In the genomic region with DNA sequence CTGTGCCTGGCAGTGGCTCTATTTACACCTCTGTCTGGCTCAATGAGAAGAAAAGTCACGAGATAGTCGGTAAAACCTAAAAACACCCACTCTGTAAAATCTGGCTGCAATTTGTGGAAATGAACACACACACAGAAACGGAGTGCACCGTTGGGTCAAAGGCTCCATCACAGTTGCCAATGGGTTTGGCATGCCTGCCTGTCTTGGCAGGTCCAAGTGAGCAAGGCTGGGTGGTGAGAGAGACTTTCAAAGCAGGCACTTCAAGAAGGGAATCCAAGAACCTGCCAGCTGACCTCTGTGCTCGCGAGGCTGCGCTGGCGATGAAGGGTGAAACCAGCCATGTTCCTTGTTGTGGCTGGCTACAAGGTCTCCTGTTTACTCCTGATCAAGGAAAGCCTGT, we compare ENCODE assay signal across 12 mouse cellular contexts.
DNase-seq lines count a peak whose midpoint lies in the region; ATAC-seq lines count a peak whose summit lies in the region.
"Had no signal": no experiment of that assay in that cellular context is flagged by ENCODE, and none has a peak within 500 bp of the region (broad histone marks: within the 10 kb centered on the region; RNA-seq: fewer than 3 reads in every experiment).

No protein-coding gene starts in this region.

- peaks cover 7% of the 10 kb centered on the region for H3K4me1 ChIP-seq in limb, embryonic 12.5 days (replicated peaks)
- peaks cover 12% of the 10 kb centered on the region for H3K4me1 ChIP-seq in limb, embryonic 10.5 days
- H3K4me1 ChIP-seq in forebrain, embryonic 12.5 days, result no peaks in the 10 kb centered on the region
- H3K4me1 ChIP-seq: megakaryocyte, embryonic 14.5 days; stomach, embryonic 15.5 days had no signal

- no peak for ATAC-seq in limb, embryonic 12.5 days (ENCODE audit: insufficient number of reproducible peaks, insufficient read depth, low FRiP score, low TSS enrichment, low read depth)
- ATAC-seq in forebrain, embryonic 12.5 days (ENCODE audit: low FRiP score), result no peak

- peak; percentile 48 to 56 for DNase-seq in cerebellum, postnatal 14 days
- no peak for DNase-seq in cerebellum, adult 9-10 months
- no peak for DNase-seq in limb, embryonic 10.5 days (ENCODE audit: low spot score)
- peak; percentile 35 to 40 for DNase-seq in gastrocnemius, postnatal 4 days (ENCODE audit: low spot score in 2 of 2)
- peak; percentile 26 for DNase-seq in ovary, postnatal 14 days (ENCODE audit: low spot score)
- no peak for DNase-seq in spleen, adult 12 weeks (ENCODE audit: low spot score)
- DNase-seq: cerebellum, adult 11-12 months had no signal

- H3K36me3 ChIP-seq in limb, embryonic 12.5 days, result no peaks in the 10 kb centered on the region
- H3K36me3 ChIP-seq in limb, embryonic 10.5 days, result no peaks in the 10 kb centered on the region
- H3K36me3 ChIP-seq in forebrain, embryonic 12.5 days (replicated peaks), result no peaks in the 10 kb centered on the region
- H3K36me3 ChIP-seq: stomach, embryonic 15.5 days had no signal

- no peak overlapping the region for H3K9ac ChIP-seq in limb, embryonic 12.5 days (replicated peaks)
- H3K9ac ChIP-seq in forebrain, embryonic 12.5 days, result no peak overlapping the region
- H3K9ac ChIP-seq: stomach, embryonic 15.5 days had no signal

- no peak overlapping the region for H3K4me3 ChIP-seq in limb, embryonic 12.5 days (replicated peaks)
- H3K4me3 ChIP-seq in limb, embryonic 10.5 days, result no peak overlapping the region
- H3K4me3 ChIP-seq in forebrain, embryonic 12.5 days (replicated peaks), result no peak overlapping the region
- H3K4me3 ChIP-seq: erythroblast, embryonic 14.5 days; megakaryocyte, embryonic 14.5 days; stomach, embryonic 15.5 days had no signal

- H3K27me3 ChIP-seq in limb, embryonic 12.5 days, result no peaks in the 10 kb centered on the region
- no peaks in the 10 kb centered on the region for H3K27me3 ChIP-seq in limb, embryonic 10.5 days (ENCODE audit: low read depth, poor library complexity, severe bottlenecking)
- H3K27me3 ChIP-seq in forebrain, embryonic 12.5 days, result no peaks in the 10 kb centered on the region
- H3K27me3 ChIP-seq: megakaryocyte, embryonic 14.5 days; stomach, embryonic 15.5 days had no signal

- H3K4me2 ChIP-seq in limb, embryonic 12.5 days, result no peak overlapping the region
- no peak overlapping the region for H3K4me2 ChIP-seq in forebrain, embryonic 12.5 days
- H3K4me2 ChIP-seq: stomach, embryonic 15.5 days had no signal

- 0 out of 2 replicates have a peak overlapping the region, but pooled peaks have one; percentile 29 for H3K27ac ChIP-seq in limb, embryonic 12.5 days
- no peak overlapping the region for H3K27ac ChIP-seq in limb, embryonic 10.5 days
- no peak overlapping the region for H3K27ac ChIP-seq in forebrain, embryonic 12.5 days
- H3K27ac ChIP-seq: stomach, embryonic 15.5 days had no signal

- 72% methylated on average over 8 of the region's 8 CpGs for WGBS in limb, embryonic 12.5 days
- 79% methylated on average over 8 of the region's 8 CpGs for WGBS in limb, embryonic 10.5 days
- 79% methylated on average over 8 of the region's 8 CpGs for WGBS in forebrain, embryonic 12.5 days

- H3K9me3 ChIP-seq in limb, embryonic 12.5 days, result no peaks in the 10 kb centered on the region
- no peaks in the 10 kb centered on the region for H3K9me3 ChIP-seq in limb, embryonic 10.5 days (replicated peaks)
- no peaks in the 10 kb centered on the region for H3K9me3 ChIP-seq in forebrain, embryonic 12.5 days
- H3K9me3 ChIP-seq: megakaryocyte, embryonic 14.5 days; stomach, embryonic 15.5 days had no signal

Comparison
In these comparisons a context has a peak if more than half of its experiments do, and no peak if none do; other contexts are left out.
1. DNase-seq: peak in cerebellum, postnatal 14 days (2 of 2), gastrocnemius, postnatal 4 days (2 of 2) and ovary, postnatal 14 days (single experiment); none in cerebellum, adult 9-10 months (single experiment), limb, embryonic 10.5 days (single experiment) and spleen, adult 12 weeks (single experiment).